Mouse (Mus musculus) heart, postnatal 25 days (tissue): ENCODE data around the gene Miga2. TPM values are rescaled to one million over a fixed set of nuclear protein-coding genes. Genes with fewer than 3 reads are reported as not detected.

Experiments used
- DNase-seq: peaks from one replicate; pipeline ENCODE4 v3.0.0; 2022; ENCODE audit warnings: low spot score
- intact Hi-C: fragments of 180-260 bp; cut with DNase I; formaldehyde crosslinking; loops from one replicate; pipeline ENCODE4 v1.15.1; 2025
- total RNA-seq, 2 experiments: library from RNA; stranded (reverse); gene quantifications; 2 replicates each; pipeline ENCODE4 v1.2.3; 2021

The Miga2 gene
- total RNA-seq, 2 experiments from 2014 or later: 68.5 to 74.0 TPM

DNA sequence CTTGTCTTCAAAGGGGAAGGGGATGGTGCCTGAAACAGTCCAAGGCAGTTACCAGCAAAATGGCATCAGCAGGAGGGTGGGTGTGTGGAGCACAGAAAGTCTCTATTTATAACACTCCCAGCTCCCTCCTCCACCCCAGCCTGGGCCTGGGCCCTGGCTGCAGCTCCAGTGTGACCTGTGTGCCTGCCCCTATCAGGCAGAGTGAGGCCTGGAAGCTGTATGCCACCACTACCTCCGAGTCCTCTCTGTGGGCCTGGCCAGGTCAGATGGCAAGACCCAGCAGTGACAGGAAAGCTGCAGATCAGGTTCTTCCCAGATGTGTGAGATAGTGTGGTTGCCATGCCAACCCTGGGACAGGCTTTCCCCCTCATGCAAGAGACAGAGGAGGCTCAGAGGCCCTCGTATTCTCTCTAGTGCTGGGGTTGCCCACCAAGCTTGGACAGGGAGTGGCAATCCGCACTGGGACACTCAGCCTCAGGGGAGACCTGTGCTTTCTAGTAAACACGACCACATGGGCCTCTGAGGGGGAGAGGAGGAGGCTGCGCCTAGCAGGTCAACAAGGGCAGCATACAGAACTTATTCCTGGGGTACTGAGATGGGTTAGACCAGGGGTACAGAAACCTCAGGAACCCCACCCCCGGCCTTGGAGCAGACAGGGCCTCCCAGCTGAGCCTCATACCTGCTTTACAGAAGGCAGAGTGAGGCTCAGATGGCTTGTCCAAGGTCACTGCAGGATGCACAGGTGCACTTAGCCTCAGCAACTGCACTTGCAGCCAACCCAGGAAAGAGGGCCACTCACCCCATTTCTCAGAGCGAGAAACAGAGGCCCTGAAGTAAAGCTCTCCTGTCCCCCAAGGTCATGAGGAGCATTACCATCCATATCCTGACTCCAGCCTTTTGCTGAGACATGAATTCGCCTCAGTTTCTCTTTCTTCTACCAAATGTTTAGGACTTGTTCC is 6.2 kb upstream of the Miga2 start:
- intact Hi-C loops: no loop called here
- DNase-seq: no peak

DNA sequence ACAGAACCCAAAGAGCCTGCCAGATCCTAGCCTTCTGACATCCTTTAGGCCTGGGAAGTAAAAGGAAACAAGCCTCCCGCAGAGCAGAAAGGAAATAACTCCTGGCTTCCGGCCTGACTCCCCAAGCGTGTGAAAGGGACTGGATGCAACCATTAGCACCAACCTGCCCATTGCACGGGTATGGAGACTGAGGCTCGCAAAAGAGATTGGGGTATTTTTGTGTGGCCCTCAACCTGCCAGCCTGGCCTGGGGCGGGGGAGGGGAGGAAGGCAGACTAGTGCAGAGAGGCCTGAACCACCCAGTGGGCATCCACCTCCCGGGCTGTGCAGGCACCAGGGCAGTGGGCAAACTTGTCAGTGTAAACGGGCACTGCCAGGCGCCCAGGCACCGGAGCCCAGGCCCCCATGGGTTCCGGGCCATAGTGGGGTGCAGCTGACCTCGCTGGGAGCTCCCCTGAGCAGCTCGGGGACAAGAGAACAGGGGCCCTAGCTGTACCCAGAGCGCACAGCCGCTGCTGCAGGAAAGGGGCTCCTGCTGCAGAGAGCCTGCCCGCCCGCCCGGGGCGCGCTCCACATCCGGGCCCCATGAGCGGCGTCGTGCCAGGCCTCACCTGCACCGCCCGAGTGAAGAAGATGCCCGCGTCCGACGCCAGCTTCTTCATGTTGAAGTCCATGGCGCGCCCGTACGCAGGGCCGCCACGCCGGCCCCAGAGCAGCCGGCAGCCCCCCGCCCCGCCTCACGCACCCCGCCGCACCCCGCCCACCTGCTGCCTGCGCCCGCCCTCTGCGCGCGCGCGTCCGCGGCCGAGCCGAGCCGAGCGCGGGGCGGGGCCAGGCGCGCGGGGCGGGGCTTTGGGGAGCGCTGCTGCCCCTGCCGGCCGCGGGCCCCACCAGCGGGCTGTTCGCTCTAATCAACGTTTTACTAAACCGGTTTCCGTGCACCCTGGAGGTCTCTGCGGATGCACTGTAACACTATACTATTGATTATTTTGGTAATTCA is 5.2 kb upstream of the Miga2 start, which contains the start of gene Sh3glb2:
Gene Sh3glb2, minus strand, starts transcription at position 805 of the 999 bp plus-strand sequence.
- peak; percentile 60 for DNase-seq
- intact Hi-C loops: no loop called here

- intact Hi-C loops: no loop called here
- no peak for DNase-seq
These were observed 3.4 kb upstream of the Miga2 start for GRCm38 (mm10) chr2:30360626-30361025.

- no peak for DNase-seq
- intact Hi-C loops: no loop called here
These were observed 1.2 kb upstream of the Miga2 start for GRCm38 (mm10) chr2:30362865-30363264.

- intact Hi-C loops: no loop called here
- no peak for DNase-seq
These were observed 1.4 kb downstream of the Miga2 start for GRCm38 (mm10) chr2:30365281-30366069.

DNA sequence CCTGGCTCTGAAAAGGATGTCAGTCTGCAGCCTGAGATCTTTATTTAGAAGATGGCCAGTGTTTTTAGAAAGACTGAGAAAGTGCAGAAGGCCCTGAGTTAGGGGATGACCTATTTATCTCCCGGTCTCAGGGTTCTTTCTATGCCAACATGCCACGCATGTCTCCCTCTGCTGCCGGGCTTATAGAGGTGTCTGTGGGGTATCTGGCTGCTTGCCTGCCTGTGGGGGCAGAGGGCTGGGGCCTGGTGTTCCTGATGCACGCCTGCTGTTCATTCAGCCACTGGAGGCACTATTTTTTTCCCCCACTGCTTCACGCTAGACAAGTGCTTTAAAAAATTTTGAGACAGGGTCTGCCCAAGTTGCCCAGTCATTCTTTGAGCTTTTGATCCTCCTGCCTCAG is 2.2 kb downstream of the Miga2 start:
- intact Hi-C loops: no loop called here
- no peak for DNase-seq

DNA sequence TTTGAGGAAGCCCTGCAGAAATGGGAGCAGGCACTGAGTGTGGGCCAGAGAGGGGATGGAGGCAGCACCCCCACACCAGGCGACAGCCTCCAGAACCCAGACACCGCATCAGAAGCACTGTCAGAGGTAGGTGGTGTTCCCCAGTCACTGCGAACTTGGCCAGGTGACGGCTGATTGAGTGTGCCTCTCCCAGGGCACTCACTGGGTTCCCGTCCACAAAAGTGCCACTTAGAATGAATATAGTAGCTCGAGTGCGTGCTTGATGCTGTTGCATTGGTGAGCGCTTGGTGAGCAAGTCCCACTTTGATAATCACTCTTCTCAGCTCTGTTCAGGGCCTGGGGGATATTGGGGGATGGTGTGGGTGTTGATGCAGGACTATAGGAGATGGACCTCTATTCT is 7.5 kb downstream of the Miga2 start:
- intact Hi-C loops: no loop called here

DNA sequence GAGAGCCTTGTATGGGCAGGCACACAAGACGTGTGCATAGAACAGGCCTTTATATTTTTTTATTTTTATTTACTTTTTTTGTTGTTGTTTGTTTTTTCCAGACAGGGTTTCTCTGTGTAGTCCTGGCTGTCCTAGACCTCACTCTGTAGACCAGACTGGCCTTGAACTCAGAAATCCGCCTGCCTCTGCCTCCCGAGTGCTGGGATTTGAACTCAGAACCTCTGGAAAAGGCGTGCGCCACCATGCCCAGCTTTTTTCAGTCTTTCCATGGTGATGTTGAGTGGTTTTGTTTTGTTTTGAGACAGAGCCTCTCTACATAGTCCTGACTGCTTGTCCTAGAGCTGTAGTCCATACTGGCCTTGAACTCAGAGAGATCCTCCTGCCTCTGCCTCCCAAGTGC is 8.7 kb downstream of the Miga2 start:
- intact Hi-C loops: no loop called here
- DNase-seq: no peak

More for the DNA sequence above, 7.5 kb downstream of the Miga2 start:
- no peak for DNase-seq

DNA sequence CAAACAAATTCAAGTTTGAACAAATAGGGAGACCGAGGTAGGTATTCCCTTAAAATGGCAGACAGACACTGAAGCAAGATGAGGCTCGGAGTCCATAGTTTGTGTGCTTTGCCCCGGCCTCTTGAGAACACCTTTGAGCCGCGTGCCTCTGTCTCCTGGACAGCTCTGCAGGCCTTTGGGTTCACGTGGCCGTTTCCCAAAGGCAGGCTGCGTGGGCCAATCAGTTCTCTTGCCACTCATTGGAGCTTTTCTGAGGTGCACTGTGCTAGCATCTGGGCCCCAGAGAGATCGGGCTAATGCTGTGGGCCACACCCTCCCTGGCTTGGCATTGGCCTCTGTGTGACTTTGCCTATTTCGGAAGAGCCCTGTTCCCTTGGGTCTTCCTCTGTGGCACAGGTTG is 11.9 kb downstream of the Miga2 start:
- intact Hi-C loops: no loop called here
- DNase-seq: no peak

GRCm38 (mm10) chr2:30377721-30378120 is 13.7 kb downstream of the Miga2 start:
- intact Hi-C loops: no loop called here

DNA sequence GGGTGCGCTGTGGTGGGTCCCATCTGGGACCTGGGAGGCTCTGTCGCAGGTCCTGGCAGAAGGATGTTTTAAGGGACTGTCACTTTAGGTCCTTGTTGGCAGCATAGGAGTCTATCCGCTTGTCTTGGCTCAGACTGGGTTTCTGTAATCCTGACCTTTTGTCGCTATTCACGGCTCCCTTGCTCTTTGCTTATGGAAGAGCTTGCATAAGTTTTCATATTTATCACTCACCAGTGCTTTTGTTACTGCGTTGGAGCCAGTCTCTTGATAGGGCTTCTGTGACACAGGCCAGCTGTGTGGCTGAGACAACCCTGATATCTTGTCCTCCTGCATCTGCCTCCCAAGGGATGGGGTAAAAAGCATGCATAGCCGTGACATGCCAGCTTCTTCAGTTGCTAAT is 15.3 kb downstream of the Miga2 start:
- DNase-seq: no peak
- intact Hi-C loops: no loop called here

More at GRCm38 (mm10) chr2:30377721-30378120, 13.7 kb downstream of the Miga2 start:
- DNase-seq: no peak

GRCm38 (mm10) chr2:30380564-30381376 is 16.7 kb downstream of the Miga2 start:
- intact Hi-C loops: no loop called here

GRCm38 (mm10) chr2:30381377-30381725 is 17.3 kb downstream of the Miga2 start:
- peak; percentile 35 for DNase-seq
- intact Hi-C loops: no loop called here

More at GRCm38 (mm10) chr2:30380564-30381376, 16.7 kb downstream of the Miga2 start:
- DNase-seq: peak; percentile 14

- DNase-seq: no peak
- intact Hi-C loops: no loop called here
These were observed 20.8 kb downstream of the Miga2 start for GRCm38 (mm10) chr2:30384814-30385213.

- intact Hi-C loops: no loop called here
- DNase-seq: no peak
These were observed 21.6 kb downstream of the Miga2 start for GRCm38 (mm10) chr2:30385591-30385990.

GRCm38 (mm10) chr2:30386913-30387312 is 22.9 kb downstream of the Miga2 start:
- no peak for DNase-seq
- intact Hi-C loops: no loop called here

- intact Hi-C loops: no loop called here
- DNase-seq: no peak
These were observed 25.0 kb downstream of the Miga2 start for GRCm38 (mm10) chr2:30389000-30389399.

DNA sequence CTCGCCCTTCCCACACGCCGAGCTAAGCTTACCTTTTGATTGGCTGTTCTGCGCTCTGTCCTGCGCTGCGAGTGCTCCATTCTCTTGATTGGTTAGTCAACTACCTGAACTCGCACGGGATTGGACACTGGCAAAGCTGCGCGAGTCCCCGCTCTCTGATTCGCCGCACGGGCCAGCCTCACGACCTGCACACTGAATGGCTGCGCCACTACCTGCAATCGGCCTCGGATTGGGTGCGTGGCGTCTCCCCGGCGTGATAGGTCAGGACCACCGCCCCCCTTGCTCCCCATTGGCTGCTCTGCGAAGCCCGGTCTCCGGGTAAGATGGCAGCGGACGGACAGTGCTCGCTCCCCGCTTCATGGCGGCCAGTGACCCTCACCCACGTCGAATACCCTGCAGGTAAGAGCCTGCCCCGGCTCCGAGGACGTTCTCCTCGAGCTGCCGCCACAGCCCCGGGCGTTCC is 28.1 kb downstream of the Miga2 start, which contains the start of gene Dolpp1:
Gene Dolpp1, plus strand, starts transcription at position 141 of the 463 bp plus-strand sequence.
- intact Hi-C loops: no loop called here

More for the DNA sequence above, 28.1 kb downstream of the Miga2 start, which contains the start of gene Dolpp1:
- peak; percentile 96 for DNase-seq
